Mouse (Mus musculus): Measurements from ENCODE around the gene Abr. TPM values are rescaled to one million over a fixed set of nuclear protein-coding genes. Genes with fewer than 3 reads are reported as not detected.
A peak's percentile ranks its signal among the peaks of the same experiment; 100 is the strongest.

Abr gene
- polyA plus RNA-seq, 1 experiment: 266 TPM

DNA sequence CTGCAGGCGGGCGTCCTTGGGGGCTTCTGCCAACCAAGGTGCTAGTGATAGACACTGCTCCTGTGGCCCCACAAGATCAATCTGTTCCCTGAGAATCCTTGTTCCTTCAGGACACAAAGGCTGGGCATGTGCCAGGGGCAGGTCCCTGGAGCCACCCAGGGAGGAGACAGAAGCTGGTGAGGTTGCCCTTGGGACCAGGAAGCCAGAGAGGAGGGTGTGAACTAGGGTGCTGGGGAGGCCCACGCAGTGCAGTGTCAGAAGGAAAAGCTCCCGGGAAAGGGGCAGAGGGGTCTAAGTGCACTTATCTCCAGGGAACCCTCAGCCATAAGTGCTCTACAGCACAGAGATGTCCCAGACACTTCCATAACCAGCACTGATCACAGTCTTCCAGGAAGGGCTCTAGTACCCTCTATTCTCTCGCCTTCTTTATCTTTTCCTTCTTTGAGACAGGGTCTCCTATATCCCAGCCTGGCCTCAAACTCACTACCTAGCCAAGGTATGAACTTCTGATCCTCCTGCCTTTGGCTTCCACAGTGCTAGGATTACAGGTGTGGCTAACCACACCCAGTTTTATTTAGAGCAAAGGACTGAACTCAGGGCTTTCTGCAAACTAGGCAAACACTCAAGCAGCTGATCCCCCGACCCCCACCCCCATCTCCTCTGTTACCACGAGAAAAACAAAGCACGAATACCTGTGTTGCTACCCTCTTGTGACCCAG, 145.6 kb downstream of the Abr start:
- peaks cover 10% of the 10 kb centered on the region for H3K4me1 ChIP-seq (ENCODE audit: control insufficient read depth, insufficient read depth, low read length)
- TF ChIP-seq CTCF (IDR thresholded peaks at IDR 0.05; ENCODE audit: extremely low read depth, insufficient read depth, low read length) (no peak), POLR2A (IDR thresholded peaks at IDR 0.05; ENCODE audit: extremely low read depth, insufficient read depth, low read length) (no peak)
- H3K27ac ChIP-seq (ENCODE audit: insufficient read depth, low read length): no peak overlapping the region
- H3K4me3 ChIP-seq (ENCODE audit: insufficient read depth, low read length): no peak overlapping the region

DNA sequence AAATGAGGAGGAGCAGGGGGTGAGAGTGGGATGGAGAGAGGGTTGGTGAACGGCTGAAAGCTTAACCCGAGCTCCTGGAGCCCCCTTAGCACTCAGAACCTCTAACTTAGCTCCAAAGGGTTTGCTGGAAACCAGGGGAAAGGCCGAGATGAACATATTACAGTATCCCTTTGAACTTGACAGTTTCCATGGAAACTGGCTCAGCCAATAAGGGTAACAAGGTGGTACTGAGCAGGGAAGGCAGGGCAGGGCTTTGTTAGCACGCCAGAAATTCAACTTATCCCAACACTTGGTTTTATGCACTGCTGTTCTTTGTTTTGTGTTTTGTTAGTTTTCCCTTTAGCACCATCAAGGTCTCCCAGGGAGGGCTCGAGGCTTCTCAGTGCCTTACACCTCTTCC, 149.5 kb downstream of the Abr start:
- Histone ChIP-seq H3K27ac (ENCODE audit: insufficient read depth, low read length) (no peak overlapping the region), H3K4me1 (ENCODE audit: control insufficient read depth, insufficient read depth, low read length) (peaks cover 13% of the 10 kb centered on the region), H3K4me3 (ENCODE audit: insufficient read depth, low read length) (no peak overlapping the region)
- no peak for TF ChIP-seq CTCF (IDR thresholded peaks at IDR 0.05; ENCODE audit: extremely low read depth, insufficient read depth, low read length)
- no peak for TF ChIP-seq POLR2A (IDR thresholded peaks at IDR 0.05; ENCODE audit: extremely low read depth, insufficient read depth, low read length)

DNA sequence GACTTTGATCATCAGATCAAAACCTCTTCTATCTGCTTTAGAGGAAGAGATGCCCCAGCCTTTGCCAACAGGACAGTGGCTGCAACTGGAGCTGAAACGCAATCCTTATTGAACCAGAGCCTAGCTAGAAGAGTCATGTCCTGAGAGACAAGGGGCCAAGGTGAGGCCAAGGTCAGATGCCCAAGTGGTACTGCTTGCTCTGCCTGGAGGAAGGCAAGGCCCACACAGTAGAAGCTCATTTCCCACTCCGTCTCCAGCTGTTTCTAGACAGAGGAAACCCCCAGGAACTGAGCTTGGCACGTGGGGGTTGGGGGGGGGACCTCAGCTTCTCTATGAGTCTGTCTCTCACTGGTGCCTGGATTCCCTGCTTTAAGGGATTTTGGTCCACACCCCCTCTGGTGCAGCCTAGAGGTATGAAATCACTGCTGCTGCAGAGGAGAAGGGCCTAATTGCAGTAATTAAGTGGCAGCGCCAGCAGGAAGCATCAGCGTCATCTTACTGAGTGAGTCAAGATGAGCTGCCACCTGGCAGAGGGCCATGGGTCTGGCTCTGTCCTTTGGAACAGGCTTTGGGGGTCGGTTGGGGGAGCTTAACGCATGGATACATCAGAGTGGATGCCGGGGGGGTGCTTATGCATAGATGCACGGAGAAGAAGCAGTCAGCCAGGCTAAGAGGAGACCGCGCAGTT, 152.7 kb downstream of the Abr start:
- H3K4me1 ChIP-seq (ENCODE audit: control insufficient read depth, insufficient read depth, low read length): peaks cover 10% of the 10 kb centered on the region
- no peak for TF ChIP-seq CTCF (IDR thresholded peaks at IDR 0.05; ENCODE audit: extremely low read depth, insufficient read depth, low read length)
- no peak for TF ChIP-seq POLR2A (IDR thresholded peaks at IDR 0.05; ENCODE audit: extremely low read depth, insufficient read depth, low read length)
- no peak overlapping the region for H3K27ac ChIP-seq (ENCODE audit: insufficient read depth, low read length)
- H3K4me3 ChIP-seq (ENCODE audit: insufficient read depth, low read length): no peak overlapping the region

DNA sequence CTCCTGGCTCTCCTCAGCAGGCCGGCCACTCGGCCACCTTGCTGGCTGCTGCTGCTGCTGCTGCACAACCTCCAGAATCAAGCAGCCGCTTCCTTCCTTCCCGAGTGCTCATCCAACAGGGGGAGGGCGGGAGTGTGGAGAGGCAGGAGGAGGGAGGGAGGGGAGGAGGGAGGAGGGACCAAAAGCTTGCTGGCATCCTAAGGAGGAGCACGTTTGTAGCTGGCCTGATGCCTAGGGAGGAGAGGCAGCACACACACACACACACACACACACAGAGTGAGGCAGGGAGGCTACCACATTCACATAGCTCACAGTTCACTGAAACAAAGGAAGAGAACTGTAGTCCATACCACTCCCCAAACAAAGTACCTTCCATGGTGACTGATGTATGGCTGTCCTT, 153.8 kb downstream of the Abr start:
- TF ChIP-seq POLR2A (IDR thresholded peaks at IDR 0.05; ENCODE audit: extremely low read depth, insufficient read depth, low read length): no peak
- TF ChIP-seq CTCF (IDR thresholded peaks at IDR 0.05; ENCODE audit: extremely low read depth, insufficient read depth, low read length): no peak
- no peak overlapping the region for H3K27ac ChIP-seq (ENCODE audit: insufficient read depth, low read length)
- H3K4me1 ChIP-seq (ENCODE audit: control insufficient read depth, insufficient read depth, low read length): peaks cover 8% of the 10 kb centered on the region
- H3K4me3 ChIP-seq (ENCODE audit: insufficient read depth, low read length): no peak overlapping the region

DNA sequence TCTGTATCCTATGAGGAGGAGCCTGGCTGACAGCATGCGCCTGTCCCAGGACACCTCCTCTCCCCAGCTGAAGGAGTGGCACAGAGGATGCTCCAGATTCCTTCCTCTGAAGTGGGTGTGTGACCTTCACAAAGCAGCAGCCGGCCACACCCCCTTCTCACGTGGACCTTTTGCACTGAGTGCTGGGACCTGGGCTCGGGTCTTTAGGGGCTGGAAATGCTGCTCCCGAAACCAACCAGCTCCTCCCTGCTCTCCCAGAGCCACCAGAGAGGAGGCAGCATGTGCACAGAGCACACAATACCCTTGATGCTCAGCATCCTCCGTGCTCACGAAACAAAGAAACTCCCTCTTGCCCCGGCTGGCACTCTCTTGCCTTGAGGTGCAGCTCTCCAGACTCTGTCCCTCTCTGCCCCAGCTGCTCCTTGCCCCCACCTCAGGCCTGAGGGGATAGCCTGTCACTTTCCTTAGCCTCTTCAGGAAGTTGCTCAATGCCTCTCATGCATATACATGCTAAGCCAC, 154.6 kb downstream of the Abr start:
- H3K27ac ChIP-seq (ENCODE audit: insufficient read depth, low read length): no peak overlapping the region
- no peak overlapping the region for H3K4me3 ChIP-seq (ENCODE audit: insufficient read depth, low read length)
- TF ChIP-seq CTCF (IDR thresholded peaks at IDR 0.05; ENCODE audit: extremely low read depth, insufficient read depth, low read length) (no peak), POLR2A (IDR thresholded peaks at IDR 0.05; ENCODE audit: extremely low read depth, insufficient read depth, low read length) (no peak)
- peaks cover 6% of the 10 kb centered on the region for H3K4me1 ChIP-seq (ENCODE audit: control insufficient read depth, insufficient read depth, low read length)

DNA sequence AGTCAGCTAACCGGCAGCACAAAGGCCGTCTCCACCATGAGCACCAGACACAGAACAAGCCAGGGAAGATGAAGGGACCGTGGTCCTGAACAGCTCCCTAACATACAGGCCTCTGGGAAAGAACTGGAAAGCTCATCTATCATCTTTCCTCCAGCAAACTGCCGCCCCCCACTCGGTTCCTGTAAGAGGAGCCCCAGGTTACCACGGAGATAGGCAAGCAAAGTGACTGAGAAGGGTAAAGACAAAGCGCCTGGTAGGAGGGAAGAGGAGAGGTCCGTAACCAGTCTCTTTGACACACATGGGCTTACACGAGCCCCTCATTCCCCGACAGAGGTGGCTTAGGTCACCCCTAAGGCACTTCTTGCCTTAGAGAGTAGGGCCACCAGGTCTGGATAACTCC, 155.0 kb downstream of the Abr start:
- Histone ChIP-seq H3K4me3 (ENCODE audit: insufficient read depth, low read length) (no peak overlapping the region), H3K4me1 (ENCODE audit: control insufficient read depth, insufficient read depth, low read length) (peaks cover 10% of the 10 kb centered on the region), H3K27ac (ENCODE audit: insufficient read depth, low read length) (no peak overlapping the region)
- TF ChIP-seq POLR2A (IDR thresholded peaks at IDR 0.05; ENCODE audit: extremely low read depth, insufficient read depth, low read length): no peak
- no peak for TF ChIP-seq CTCF (IDR thresholded peaks at IDR 0.05; ENCODE audit: extremely low read depth, insufficient read depth, low read length)

DNA sequence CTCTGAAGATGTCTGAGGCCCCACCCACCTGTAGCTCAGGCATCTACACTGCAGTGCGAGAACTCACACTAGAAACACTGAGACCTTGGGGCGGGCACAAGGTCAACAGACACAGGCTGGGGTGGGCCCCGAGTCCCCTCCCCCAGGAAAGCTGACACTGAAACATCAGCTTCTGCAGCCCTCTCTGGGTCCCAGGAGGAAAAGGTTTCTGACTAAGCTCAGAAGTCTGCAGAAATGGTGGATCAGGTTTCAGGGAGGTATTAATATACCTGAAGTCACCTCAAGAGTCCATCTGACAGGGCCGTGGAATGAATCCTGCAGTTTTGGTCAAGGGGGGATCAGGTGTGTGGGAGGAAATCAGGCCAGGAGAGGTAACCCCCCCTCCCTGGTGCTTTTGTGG, 156.2 kb downstream of the Abr start:
- Histone ChIP-seq H3K4me1 (ENCODE audit: control insufficient read depth, insufficient read depth, low read length) (peaks cover 14% of the 10 kb centered on the region), H3K4me3 (ENCODE audit: insufficient read depth, low read length) (no peak overlapping the region), H3K27ac (ENCODE audit: insufficient read depth, low read length) (no peak overlapping the region)
- no peak for TF ChIP-seq CTCF (IDR thresholded peaks at IDR 0.05; ENCODE audit: extremely low read depth, insufficient read depth, low read length)
- no peak for TF ChIP-seq POLR2A (IDR thresholded peaks at IDR 0.05; ENCODE audit: extremely low read depth, insufficient read depth, low read length)

DNA sequence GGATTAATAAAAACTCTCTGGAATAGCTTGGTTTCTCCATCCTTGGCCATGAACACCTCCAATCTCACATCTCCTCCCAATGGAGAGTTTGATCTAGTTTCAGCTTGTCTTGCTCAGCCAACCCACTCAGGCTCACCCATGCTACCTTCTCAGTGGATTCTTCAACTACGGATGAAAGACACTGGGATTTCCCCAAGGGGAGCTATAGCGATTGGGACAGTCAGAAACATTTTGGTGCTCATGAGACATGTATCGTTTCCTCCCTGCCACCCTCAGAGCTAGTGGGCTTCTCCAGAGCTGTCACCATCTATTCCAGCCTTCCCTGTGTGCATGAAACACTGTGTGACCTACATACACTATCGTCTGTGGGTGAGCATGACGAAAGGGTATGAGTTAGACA, 160.4 kb downstream of the Abr start:
- no peak overlapping the region for H3K27ac ChIP-seq (ENCODE audit: insufficient read depth, low read length)

DNA sequence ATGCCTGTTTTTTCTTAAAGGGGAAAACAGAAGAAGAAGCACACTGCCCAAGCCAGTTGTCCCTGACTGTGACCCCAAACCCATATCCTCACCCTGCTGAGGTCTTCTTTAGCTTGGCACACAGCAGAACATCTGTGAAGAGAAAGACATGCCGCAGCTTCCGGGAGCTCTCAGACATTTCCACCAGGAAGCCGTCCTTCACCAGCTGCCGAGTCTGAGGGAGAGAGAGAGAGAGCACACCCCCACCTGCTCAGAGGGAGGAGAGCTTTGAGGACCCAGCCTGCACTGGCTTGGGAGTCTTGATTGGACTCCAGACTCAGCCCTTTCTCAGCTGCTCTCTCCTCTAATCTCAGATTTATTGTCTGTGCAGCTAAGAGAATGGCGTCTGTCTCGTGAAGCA, 160.9 kb downstream of the Abr start:
- TF ChIP-seq POLR2A (IDR thresholded peaks at IDR 0.05; ENCODE audit: extremely low read depth, insufficient read depth, low read length) (no peak), CTCF (IDR thresholded peaks at IDR 0.05; ENCODE audit: extremely low read depth, insufficient read depth, low read length) (no peak)
- Histone ChIP-seq H3K4me3 (ENCODE audit: insufficient read depth, low read length) (no peak overlapping the region), H3K27ac (ENCODE audit: insufficient read depth, low read length) (no peak overlapping the region)

More for the DNA sequence above, 160.4 kb downstream of the Abr start:
- peaks cover 8% of the 10 kb centered on the region for H3K4me1 ChIP-seq (ENCODE audit: control insufficient read depth, insufficient read depth, low read length)
- TF ChIP-seq CTCF (IDR thresholded peaks at IDR 0.05; ENCODE audit: extremely low read depth, insufficient read depth, low read length): no peak
- no peak for TF ChIP-seq POLR2A (IDR thresholded peaks at IDR 0.05; ENCODE audit: extremely low read depth, insufficient read depth, low read length)
- no peak overlapping the region for H3K4me3 ChIP-seq (ENCODE audit: insufficient read depth, low read length)

DNA sequence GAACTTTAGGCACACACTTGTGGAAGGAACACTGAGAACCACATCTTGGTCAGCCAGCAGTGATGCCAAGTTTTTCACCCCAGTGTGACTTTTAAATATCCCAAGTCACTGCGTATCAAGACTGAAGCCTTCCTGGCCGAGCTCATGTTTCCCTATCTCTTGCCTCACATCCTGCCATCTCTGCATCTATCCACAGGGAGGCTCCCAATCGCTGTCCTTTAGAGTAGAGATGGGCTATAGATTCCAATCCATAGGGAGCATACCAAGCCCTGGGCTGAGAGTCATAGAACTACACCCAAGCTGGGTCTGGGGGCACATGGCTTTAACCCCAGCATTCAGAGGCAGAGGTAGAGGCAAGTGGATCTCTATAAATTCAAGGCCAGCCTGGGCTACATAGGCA, 162.6 kb downstream of the Abr start:
- no peak overlapping the region for H3K4me3 ChIP-seq (ENCODE audit: insufficient read depth, low read length)
- TF ChIP-seq POLR2A (IDR thresholded peaks at IDR 0.05; ENCODE audit: extremely low read depth, insufficient read depth, low read length) (no peak), CTCF (IDR thresholded peaks at IDR 0.05; ENCODE audit: extremely low read depth, insufficient read depth, low read length) (0 out of 2 replicates have a peak, but pooled peaks have one; percentile 3)
- H3K4me1 ChIP-seq (ENCODE audit: control insufficient read depth, insufficient read depth, low read length): peaks cover 8% of the 10 kb centered on the region
- H3K27ac ChIP-seq (ENCODE audit: insufficient read depth, low read length): no peak overlapping the region

More for the DNA sequence above, 160.9 kb downstream of the Abr start:
- H3K4me1 ChIP-seq (ENCODE audit: control insufficient read depth, insufficient read depth, low read length): peaks cover 8% of the 10 kb centered on the region

Measured in cortical plate, adult 2 months (tissue).